Mouse (Mus musculus) liver, postnatal 0 days (tissue): ENCODE data around the gene Hist2h2be. TPM values are rescaled to one million over a fixed set of nuclear protein-coding genes. Genes with fewer than 3 reads are reported as not detected.
"Not testable (repeated sequence)": the region's sequence is repeated elsewhere in the genome, so short reads cannot be mapped to it uniquely, and the experiment has no call there.

Experiments used
- ATAC-seq: fragments of 200-750 bp; cut with Nextera tagmentation; 2 replicates; pipeline ENCODE4 v1.8.0; 2017; ENCODE audit warnings: mild to moderate bottlenecking, moderate library complexity
- DNase-seq: peaks from one replicate; pipeline ENCODE4 v3.0.0-alpha.2; 2016
- H3K27ac ChIP-seq: fragments of 300-500 bp; sonication (generic); 2 replicates; pipeline ENCODE4 v1.5.1; 2014; ENCODE audit warnings: antibody characterized with exemption, moderate library complexity, mild to moderate bottlenecking, low read depth
- H3K27me3 ChIP-seq: fragments of 300-500 bp; sonication (generic); 2 replicates; pipeline ENCODE4 v1.6.1; 2014; ENCODE audit warnings: low read length, control low read depth, mixed read lengths; ENCODE audit not compliant: insufficient read depth
- H3K36me3 ChIP-seq: fragments of 300-500 bp; sonication (generic); replicated peaks from 2 replicates; pipeline ENCODE4 v1.6.1; 2014; ENCODE audit warnings: mild to moderate bottlenecking, control low read depth, low read length, moderate library complexity, mixed read lengths; ENCODE audit not compliant: insufficient read depth
- H3K4me1 ChIP-seq: fragments of 300-500 bp; sonication (generic); 2 replicates; pipeline ENCODE4 v1.6.1; 2014; ENCODE audit warnings: antibody characterized with exemption, mild to moderate bottlenecking, control low read depth; ENCODE audit not compliant: insufficient read depth
- H3K4me2 ChIP-seq: fragments of 300-500 bp; sonication (generic); 2 replicates; pipeline ENCODE4 v1.6.1; 2014; ENCODE audit warnings: low read depth, mild to moderate bottlenecking, low read length, moderate library complexity, mixed read lengths
- H3K4me3 ChIP-seq: fragments of 300-500 bp; sonication (generic); 2 replicates; pipeline ENCODE4 v1.5.1; 2014; ENCODE audit warnings: low read depth, low read length
- H3K9ac ChIP-seq: fragments of 300-500 bp; sonication (generic); replicated peaks from 2 replicates; pipeline ENCODE4 v1.6.1; 2014; ENCODE audit warnings: mild to moderate bottlenecking, moderate library complexity
- H3K9me3 ChIP-seq: fragments of 300-500 bp; sonication (generic); 2 replicates; pipeline ENCODE4 v1.6.1; 2016; ENCODE audit warnings: mild to moderate bottlenecking, control low read depth, low read length, mixed read lengths
- CTCF ChIP-seq: sonication (generic); IDR thresholded peaks from 2 replicates; pipeline ENCODE4 v1.5.1; 2016; ENCODE audit warnings: antibody characterized with exemption, low read depth
- EP300 ChIP-seq: IDR thresholded peaks from 2 replicates; pipeline ENCODE4 v1.6.1; 2016; ENCODE audit warnings: antibody characterized with exemption, low read depth, mild to moderate bottlenecking
- WGBS: fragments of 180-500 bp; shearing (Covaris S2); extraction: QIAGEN DNeasy Blood & Tissue Kit; methylation state at CpG from one replicate; pipeline ENCODE4 v1.1.7; 2014; ENCODE audit not compliant: insufficient replicate concordance; 5-methylcytosine and 5-hydroxymethylcytosine counted together
- polyA plus RNA-seq: library from polyadenylated mRNA; unstranded; fragments of >200 nt; fragmentation: Nextera tagmentation; extraction: Ambion mirVana; gene quantifications from 2 replicates; pipeline ENCODE4 v1.2.1, GENCODE M21; 2015

Hist2h2be gene
- polyA plus RNA-seq, 1 experiment from 2014 or later = 4.9 TPM

- Histone ChIP-seq H3K4me2 (peak overlapping the region; percentile 70), H3K4me3 (peak overlapping the region; percentile 59), H3K9ac (peak overlapping the region; percentile 80), H3K27ac (peak overlapping the region; percentile 94), H3K36me3 (no peaks in the 10 kb centered on the region), H3K27me3 (no peaks in the 10 kb centered on the region), H3K9me3 (no peaks in the 10 kb centered on the region), H3K4me1 (peaks cover 22% of the 10 kb centered on the region)
- 80% methylated on average over 4 of the region's 4 CpGs for WGBS
- DNase-seq (no peak), ATAC-seq (no peak)
- TF ChIP-seq CTCF = no peak
- no peak for TF ChIP-seq EP300
Measured at GRCm38 (mm10) chr3:96236834-96237334, 16.0 kb downstream of the Hist2h2be start.

- peak overlapping the region; percentile 94 for H3K27ac ChIP-seq
- H3K4me1 ChIP-seq = peaks cover 22% of the 10 kb centered on the region
- no peaks in the 10 kb centered on the region for H3K36me3 ChIP-seq
- peak overlapping the region; percentile 80 for H3K9ac ChIP-seq
- DNase-seq (peak; percentile 38), ATAC-seq (no peak)
- peak overlapping the region; percentile 70 for H3K4me2 ChIP-seq
- no peak; the same call in 1 of the 2 replicates for TF ChIP-seq EP300
- no peak for TF ChIP-seq CTCF
- 21% methylated on average over 7 of the region's 7 CpGs for WGBS
- H3K9me3 ChIP-seq = no peaks in the 10 kb centered on the region
- no peaks in the 10 kb centered on the region for H3K27me3 ChIP-seq
- peak overlapping the region; percentile 59 for H3K4me3 ChIP-seq
Measured at GRCm38 (mm10) chr3:96237335-96237903, 16.5 kb downstream of the Hist2h2be start.

- peak overlapping the region; percentile 70 for H3K4me2 ChIP-seq
- peak overlapping the region; percentile 59 for H3K4me3 ChIP-seq
- ATAC-seq (no peak), DNase-seq (no peak)
- peaks cover 22% of the 10 kb centered on the region for H3K4me1 ChIP-seq
- under 1% methylated on average over 12 of the region's 12 CpGs for WGBS
- H3K9me3 ChIP-seq = no peaks in the 10 kb centered on the region
- H3K9ac ChIP-seq = peak overlapping the region; percentile 80
- H3K27me3 ChIP-seq = no peaks in the 10 kb centered on the region
- H3K27ac ChIP-seq = peak overlapping the region; percentile 94
- no peak for TF ChIP-seq CTCF
- TF ChIP-seq EP300 = 0 out of 2 replicates have a peak, but pooled peaks have one; percentile 30
- no peaks in the 10 kb centered on the region for H3K36me3 ChIP-seq
Measured at GRCm38 (mm10) chr3:96237904-96238511, 17.1 kb downstream of the Hist2h2be start.

- H3K9ac ChIP-seq = peak within 1 kb of the TSS; percentile 80
- H3K4me2 ChIP-seq = peak within 1 kb of the TSS; percentile 70
- H3K27ac ChIP-seq = peak within 1 kb of the TSS; percentile 94
- peak; percentile 84 for ATAC-seq
- peak within 1 kb of the TSS; percentile 59 for H3K4me3 ChIP-seq
- H3K9me3 ChIP-seq, H3K27me3 ChIP-seq, H3K36me3 ChIP-seq, DNase-seq: not testable (repeated sequence)
- H3K4me1 ChIP-seq = peaks cover 33% of the 10 kb centered on the region
- WGBS = 3% methylated on average over 12 of the region's 68 CpGs
Measured at GRCm38 (mm10) chr3:96238954-96239793, 18.3 kb downstream of the Hist2h2be start, which contains the start of gene Hist2h3c2. TSS of gene Hist2h3c2 (minus strand) at chr3:96239127.

GRCm38 (mm10) chr3:96239949-96240798, 19.3 kb downstream of the Hist2h2be start, which contains the start of gene Hist2h2aa2:
TSS of gene Hist2h2aa2 (minus strand) at chr3:96240276.
- 10% methylated on average over 9 of the region's 85 CpGs for WGBS
- H3K9me3 ChIP-seq, H3K27me3 ChIP-seq, H3K36me3 ChIP-seq: not testable (repeated sequence)
- ATAC-seq (peak; percentile 71), DNase-seq (peak; percentile 81)
- H3K4me1 ChIP-seq = peaks cover 37% of the 10 kb centered on the region
- H3K27ac ChIP-seq = peak within 1 kb of the TSS; percentile 92
- peak within 1 kb of the TSS; percentile 66 for H3K9ac ChIP-seq
- TF ChIP-seq EP300 = peak; percentile 27; the same call in 1 of the 2 replicates
- H3K4me2 ChIP-seq = peak within 1 kb of the TSS; percentile 64
- H3K4me3 ChIP-seq = peak within 1 kb of the TSS; percentile 34
